Mouse (Mus musculus) embryonic facial prominence, embryonic 14.5 days (tissue): ENCODE measurements at regions not wholly inside any gene's neighbourhood (a gene's known extent, or its start where the extent isn't known, plus 50 kb on each side); places are given as distances from the start of the nearest gene placed in this dataset.

Experiments
- ATAC-seq: fragments of 200-750 bp; cut with Nextera tagmentation; 2 replicates; pipeline ENCODE4 v1.8.0; 2017; ENCODE audit warnings: low read depth, moderate number of reproducible peaks, moderate TSS enrichment
- DNase-seq: peaks from one replicate; pipeline ENCODE4 v3.0.0-alpha.2; 2015; ENCODE audit warnings: low spot score
- H3K27ac ChIP-seq: fragments of 300-500 bp; sonication (generic); replicated peaks from 2 replicates; pipeline ENCODE4 v1.5.1; 2014; ENCODE audit warnings: low read depth, mild to moderate bottlenecking, low read length, moderate library complexity
- H3K27me3 ChIP-seq: fragments of 300-500 bp; sonication (generic); replicated peaks from 2 replicates; pipeline ENCODE4 v1.6.1; 2014; ENCODE audit warnings: low read length; ENCODE audit not compliant: control insufficient read depth, insufficient read depth
- H3K36me3 ChIP-seq: fragments of 300-500 bp; sonication (generic); 2 replicates; pipeline ENCODE4 v1.6.1; 2014; ENCODE audit warnings: low read length, mixed read lengths; ENCODE audit not compliant: control insufficient read depth, insufficient read depth
- H3K4me1 ChIP-seq: fragments of 300-500 bp; sonication (generic); 2 replicates; pipeline ENCODE4 v1.6.1; 2014; ENCODE audit warnings: antibody characterized with exemption, low read length; ENCODE audit not compliant: control insufficient read depth, insufficient read depth
- H3K4me2 ChIP-seq: fragments of 300-500 bp; sonication (generic); 2 replicates; pipeline ENCODE4 v1.6.1; 2014; ENCODE audit warnings: low read depth, mild to moderate bottlenecking, low read length, moderate library complexity, mixed read lengths
- H3K4me3 ChIP-seq: fragments of 300-500 bp; sonication (generic); 2 replicates; pipeline ENCODE4 v1.5.1; 2014; ENCODE audit warnings: low read depth, mild to moderate bottlenecking, low read length
- H3K9ac ChIP-seq: fragments of 300-500 bp; sonication (generic); 2 replicates; pipeline ENCODE4 v1.6.1; 2014; ENCODE audit warnings: low read depth, mild to moderate bottlenecking, low read length, moderate library complexity, mixed read lengths
- H3K9me3 ChIP-seq: fragments of 300-500 bp; sonication (generic); 2 replicates; pipeline ENCODE4 v1.6.1; 2016; ENCODE audit warnings: low read length; ENCODE audit not compliant: control insufficient read depth
- WGBS: fragments of 180-500 bp; shearing (Covaris S2); extraction: QIAGEN DNeasy Blood & Tissue Kit; methylation state at CpG from one replicate; pipeline ENCODE4 v1.1.7; 2014; 5-methylcytosine and 5-hydroxymethylcytosine counted together

DNA sequence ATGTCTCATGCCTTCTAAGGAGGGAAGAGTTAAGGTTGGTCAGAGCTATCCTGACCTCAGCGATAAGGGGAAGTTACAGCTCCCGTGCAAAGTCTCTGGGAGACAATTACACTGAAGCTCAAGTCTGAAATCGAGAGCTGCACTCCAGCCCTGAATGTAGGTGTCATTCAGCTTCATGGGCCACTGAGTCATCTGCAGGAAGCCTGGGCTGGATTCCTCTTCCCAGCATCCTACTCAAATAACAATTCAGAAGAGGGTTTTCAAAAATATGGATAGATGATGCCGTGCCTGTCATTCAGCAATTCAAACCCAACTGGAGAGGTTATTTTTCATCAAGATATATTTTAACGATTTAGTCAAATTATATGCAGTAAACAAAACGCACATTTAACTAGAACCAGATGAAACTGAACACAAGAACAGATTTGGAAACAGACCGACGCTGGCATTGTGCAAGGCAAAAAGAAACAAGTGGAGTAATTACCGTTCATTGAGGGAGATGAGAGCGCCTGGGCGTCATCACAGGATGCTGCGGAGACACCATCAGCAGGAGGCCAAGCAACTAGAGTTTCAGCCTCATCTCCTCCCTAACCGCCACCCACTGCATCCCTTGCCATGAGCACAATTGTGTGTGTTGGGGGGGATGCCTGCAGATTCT is 57.8 kb upstream of the Cfap46 start:
- ATAC-seq: no peak
- H3K4me2 ChIP-seq: no peak overlapping the region
- H3K9me3 ChIP-seq: 0 out of 2 replicates have a peak, but pooled peaks cover 5% of the 10 kb centered on the region
- no peak overlapping the region for H3K9ac ChIP-seq
- WGBS: 46% methylated on average over 13 of the region's 13 CpGs
- H3K4me1 ChIP-seq: no peaks in the 10 kb centered on the region
- no peaks in the 10 kb centered on the region for H3K36me3 ChIP-seq
- peak; percentile 48 for DNase-seq
- H3K27me3 ChIP-seq: no peaks in the 10 kb centered on the region
- no peak overlapping the region for H3K4me3 ChIP-seq
- H3K27ac ChIP-seq: no peak overlapping the region

DNA sequence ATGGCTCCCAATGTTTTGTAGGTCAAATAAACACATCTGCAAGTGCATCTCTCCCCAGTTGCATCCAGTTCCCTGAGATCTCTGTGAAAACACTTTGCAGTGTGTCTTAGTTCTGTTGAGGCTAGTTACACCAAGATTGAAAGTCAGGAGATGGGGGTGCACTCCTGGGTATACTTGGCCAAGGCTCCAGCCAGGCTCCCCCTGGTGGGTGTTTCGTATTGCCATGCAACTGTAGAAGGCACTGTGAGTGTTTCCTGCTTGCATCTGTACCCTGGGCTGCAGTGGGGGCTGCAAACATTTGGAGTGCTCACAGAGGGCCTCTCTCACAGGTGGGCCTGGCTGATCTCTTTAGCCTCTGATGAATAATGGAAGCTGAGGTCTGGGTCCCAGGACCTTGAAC is 63.2 kb upstream of the Cfap46 start:
- H3K9ac ChIP-seq: no peak overlapping the region
- no peak for ATAC-seq
- H3K4me3 ChIP-seq: no peak overlapping the region
- H3K36me3 ChIP-seq: no peaks in the 10 kb centered on the region
- no peaks in the 10 kb centered on the region for H3K4me1 ChIP-seq
- no peaks in the 10 kb centered on the region for H3K27me3 ChIP-seq
- H3K27ac ChIP-seq: no peak overlapping the region
- H3K4me2 ChIP-seq: no peak overlapping the region
- peak; percentile 21 for DNase-seq
- H3K9me3 ChIP-seq: 0 out of 2 replicates have a peak, but pooled peaks cover 5% of the 10 kb centered on the region
- 13% methylated on average over 1 of the region's 1 CpGs for WGBS

DNA sequence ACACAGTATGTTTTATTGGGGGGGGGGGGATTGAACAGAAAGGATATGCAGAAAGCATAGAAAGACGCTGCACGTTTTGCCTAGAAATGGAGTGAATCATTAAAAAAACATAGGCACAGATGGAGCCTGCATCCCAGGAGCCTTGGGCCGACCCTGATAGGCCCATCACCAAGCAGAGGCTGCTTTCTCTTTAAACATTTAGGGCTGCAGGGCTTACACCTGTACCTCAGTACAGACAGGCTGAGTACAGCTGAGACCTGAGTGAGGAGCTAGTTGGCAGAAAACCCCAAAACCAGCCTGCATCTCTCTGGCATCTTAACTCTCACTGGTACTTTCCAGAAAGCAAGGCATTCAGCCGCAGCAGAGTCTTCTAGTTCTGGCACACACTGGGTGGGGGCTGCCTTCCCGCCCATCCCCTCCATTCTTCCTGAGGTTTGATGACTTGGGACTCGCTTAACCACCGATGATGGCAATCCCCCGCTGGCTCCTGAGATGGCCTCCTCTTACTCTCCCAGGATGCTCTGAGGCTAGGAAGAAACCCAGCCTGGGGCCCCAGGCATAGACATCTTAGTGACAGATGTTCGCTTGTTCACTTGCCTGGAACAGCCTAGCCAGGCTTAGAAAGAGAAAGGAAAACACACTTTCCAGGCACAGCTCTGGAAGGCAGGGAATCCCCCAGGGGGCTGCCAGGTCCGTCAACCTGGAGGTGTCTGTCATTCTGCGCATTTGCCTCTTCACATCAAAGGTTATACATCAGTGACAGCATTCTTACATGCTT is 63.9 kb upstream of the Cfap46 start:
- Histone ChIP-seq H3K4me1 (no peaks in the 10 kb centered on the region), H3K4me2 (no peak overlapping the region), H3K27me3 (no peaks in the 10 kb centered on the region), H3K36me3 (no peaks in the 10 kb centered on the region), H3K9ac (no peak overlapping the region), H3K27ac (no peak overlapping the region), H3K4me3 (no peak overlapping the region), H3K9me3 (0 out of 2 replicates have a peak, but pooled peaks cover 5% of the 10 kb centered on the region)
- DNase-seq: no peak
- ATAC-seq: no peak
- 56% methylated on average over 11 of the region's 11 CpGs for WGBS

DNA sequence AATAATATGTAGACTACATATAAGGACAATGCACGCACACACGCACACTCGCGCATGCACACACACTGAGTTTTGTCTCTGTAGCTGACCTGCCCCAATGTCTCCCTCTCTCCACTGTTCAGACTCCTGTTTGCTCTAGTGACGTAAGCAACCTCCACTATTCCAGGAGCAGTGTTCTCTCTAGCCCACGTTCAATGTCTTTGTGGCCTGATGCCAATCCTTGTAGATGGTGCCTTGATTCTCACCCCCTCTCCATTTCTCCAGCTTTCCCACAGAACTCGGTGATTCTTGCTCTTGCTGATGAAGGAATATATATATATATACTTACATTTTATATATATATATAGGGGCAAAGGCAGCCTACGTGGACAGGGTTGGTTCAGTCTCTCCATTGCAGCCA is 71.4 kb upstream of the Cfap46 start:
- 91% methylated on average over 8 of the region's 8 CpGs for WGBS
- no peaks in the 10 kb centered on the region for H3K27me3 ChIP-seq
- no peak overlapping the region for H3K4me2 ChIP-seq
- no peak overlapping the region for H3K9ac ChIP-seq
- no peaks in the 10 kb centered on the region for H3K36me3 ChIP-seq
- no peak overlapping the region for H3K27ac ChIP-seq
- H3K9me3 ChIP-seq: no peaks in the 10 kb centered on the region
- H3K4me1 ChIP-seq: no peaks in the 10 kb centered on the region
- DNase-seq: no peak
- no peak overlapping the region for H3K4me3 ChIP-seq
- no peak for ATAC-seq

DNA sequence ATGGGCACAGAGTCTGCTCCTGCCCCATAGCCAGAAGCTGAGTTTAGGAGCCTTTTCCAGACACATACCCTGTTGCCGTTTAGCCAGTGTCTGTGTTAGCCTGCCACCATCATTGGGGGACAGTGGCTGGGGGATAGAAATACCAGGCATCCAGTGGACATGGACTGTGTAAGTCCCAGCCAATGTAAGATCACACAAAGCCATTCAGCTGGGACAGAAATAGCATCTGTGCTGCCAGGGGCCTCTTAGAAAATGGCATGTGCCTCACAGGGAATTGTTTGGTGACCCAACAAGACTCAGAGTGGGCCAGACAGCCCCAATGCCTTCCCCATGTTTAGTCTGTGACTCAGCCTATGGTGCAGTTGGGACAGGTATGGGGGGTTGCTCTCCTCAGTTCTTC is 71.5 kb upstream of the Adgra1 start:
- no peaks in the 10 kb centered on the region for H3K36me3 ChIP-seq
- H3K4me2 ChIP-seq: no peak overlapping the region
- H3K27me3 ChIP-seq: no peaks in the 10 kb centered on the region
- no peak overlapping the region for H3K9ac ChIP-seq
- H3K9me3 ChIP-seq: no peaks in the 10 kb centered on the region
- no peak overlapping the region for H3K27ac ChIP-seq
- no peak for DNase-seq
- 71% methylated on average over 1 of the region's 1 CpGs for WGBS
- H3K4me3 ChIP-seq: no peak overlapping the region
- H3K4me1 ChIP-seq: no peaks in the 10 kb centered on the region
- ATAC-seq: no peak

DNA sequence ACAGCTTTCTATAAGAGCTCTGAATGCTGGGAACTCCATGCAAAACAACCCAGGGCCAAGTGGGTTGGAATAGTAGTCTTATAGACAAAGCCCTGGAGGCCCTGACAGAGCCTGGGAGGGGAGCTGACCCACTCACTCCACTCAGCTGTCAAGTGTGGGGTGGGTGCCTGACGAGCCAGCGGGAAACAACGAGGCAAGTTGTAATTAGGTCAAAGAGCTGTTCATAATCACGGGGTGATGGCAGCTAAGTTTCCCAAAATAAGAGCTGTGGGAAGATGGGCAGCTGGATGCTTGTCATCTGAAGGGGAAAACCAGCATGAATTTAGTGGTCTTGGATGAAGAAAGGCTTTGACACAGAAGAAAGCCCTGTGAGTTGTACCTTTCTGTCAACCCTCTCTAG is 70.7 kb upstream of the Adgra1 start:
- ATAC-seq (no peak), DNase-seq (peak; percentile 15)
- Histone ChIP-seq H3K4me2 (no peak overlapping the region), H3K4me1 (no peaks in the 10 kb centered on the region), H3K9me3 (no peaks in the 10 kb centered on the region), H3K4me3 (no peak overlapping the region), H3K27me3 (no peaks in the 10 kb centered on the region), H3K36me3 (no peaks in the 10 kb centered on the region), H3K9ac (no peak overlapping the region), H3K27ac (no peak overlapping the region)
- 47% methylated on average over 4 of the region's 4 CpGs for WGBS

- Histone ChIP-seq H3K27ac (no peak overlapping the region), H3K9me3 (no peaks in the 10 kb centered on the region), H3K9ac (no peak overlapping the region), H3K4me2 (no peak overlapping the region), H3K4me3 (no peak overlapping the region), H3K36me3 (no peaks in the 10 kb centered on the region), H3K27me3 (no peaks in the 10 kb centered on the region), H3K4me1 (no peaks in the 10 kb centered on the region)
- DNase-seq: no peak
- WGBS: 51% methylated on average over 3 of the region's 3 CpGs
- no peak for ATAC-seq
Observed at GRCm38 (mm10) chr7:139766296-139766695, 67.7 kb upstream of the Adgra1 start.

- Histone ChIP-seq H3K9ac (no peak overlapping the region), H3K4me3 (no peak overlapping the region), H3K36me3 (no peaks in the 10 kb centered on the region), H3K27ac (no peak overlapping the region), H3K9me3 (no peaks in the 10 kb centered on the region), H3K4me2 (no peak overlapping the region), H3K27me3 (no peaks in the 10 kb centered on the region), H3K4me1 (no peaks in the 10 kb centered on the region)
- DNase-seq (no peak), ATAC-seq (no peak)
- WGBS: 68% methylated on average over 1 of the region's 1 CpGs
Observed at GRCm38 (mm10) chr7:139769167-139769566, 64.8 kb upstream of the Adgra1 start.

- 71% methylated on average over 2 of the region's 2 CpGs for WGBS
- H3K4me1 ChIP-seq: no peaks in the 10 kb centered on the region
- H3K36me3 ChIP-seq: no peaks in the 10 kb centered on the region
- no peak overlapping the region for H3K9ac ChIP-seq
- H3K4me2 ChIP-seq: no peak overlapping the region
- no peak overlapping the region for H3K4me3 ChIP-seq
- DNase-seq (no peak), ATAC-seq (no peak)
- H3K27me3 ChIP-seq: no peaks in the 10 kb centered on the region
- H3K9me3 ChIP-seq: no peaks in the 10 kb centered on the region
- H3K27ac ChIP-seq: no peak overlapping the region
Observed at GRCm38 (mm10) chr7:139777243-139777642, 56.7 kb upstream of the Adgra1 start.
